ENCODE assay signal across 12 mouse cellular contexts in genomic region chr15:9080206-9080605, GRCm38 (mm10). TPM values are rescaled to one million over a fixed set of nuclear protein-coding genes. Genes with fewer than 3 reads are reported as not detected.
DNase-seq lines count a peak whose midpoint lies in the region; ATAC-seq and TF ChIP-seq lines count a peak whose summit lies in the region.
"Had no signal": no experiment of that assay in that cellular context is flagged by ENCODE, and none has a peak within 500 bp of the region (broad histone marks: within the 10 kb centered on the region; RNA-seq: fewer than 3 reads in every experiment).

No protein-coding gene starts in this region.

- no peak for ATAC-seq in heart, embryonic 13.5 days (ENCODE audit: extremely low read depth, insufficient number of reproducible peaks, low FRiP score, low TSS enrichment)
- ATAC-seq in lung, embryonic 16.5 days (ENCODE audit: low read depth), result peak; percentile 12; the same call in 1 of the 2 replicates
- peak; percentile 24; the same call in 1 of the 2 replicates for ATAC-seq in liver, embryonic 14.5 days (ENCODE audit: insufficient read depth)
- ATAC-seq: inflammation-experienced regulatory T-cells, adult 6 months had no signal

- no peaks in the 10 kb centered on the region for H3K9me3 ChIP-seq in heart, embryonic 13.5 days
- H3K9me3 ChIP-seq in lung, embryonic 16.5 days (ENCODE audit: control insufficient read depth, low read length), result no peaks in the 10 kb centered on the region
- no peaks in the 10 kb centered on the region for H3K9me3 ChIP-seq in liver, embryonic 14.5 days (ENCODE audit: control insufficient read depth, low read length)

- 18% methylated on average over 4 of the region's 4 CpGs for WGBS in heart, embryonic 13.5 days
- WGBS in lung, embryonic 16.5 days, result 36% methylated on average over 4 of the region's 4 CpGs
- 6% methylated on average over 4 of the region's 4 CpGs for WGBS in liver, embryonic 14.5 days (ENCODE audit: insufficient replicate concordance)

- no peak for DNase-seq in heart, postnatal 36 days
- no peak for DNase-seq in lung, postnatal 25 days (ENCODE audit: low spot score)
- no peak for DNase-seq in liver, embryonic 14.5 days (ENCODE audit: low read depth in 3 of 3, low spot score in 3 of 3)
- DNase-seq in yolk sac, embryonic 10.5 days (ENCODE audit: low spot score), result peak; percentile 46
- DNase-seq in MN1 (ENCODE audit: low spot score), result no peak
- no peak for DNase-seq in spleen, adult 12 weeks (ENCODE audit: low spot score)
- DNase-seq: B cell, adult 2 months; cerebellum, adult 9-10 months; midbrain, embryonic 14.5 days had no signal

- peak overlapping the region; percentile 49 for H3K4me2 ChIP-seq in heart, embryonic 13.5 days
- H3K4me2 ChIP-seq in lung, embryonic 16.5 days (ENCODE audit: low read depth, low read length), result no peak overlapping the region
- peak overlapping the region; percentile 95 for H3K4me2 ChIP-seq in liver, embryonic 14.5 days (ENCODE audit: low read depth)

- TF ChIP-seq EP300 in liver, embryonic 14.5 days (IDR thresholded peaks at IDR 0.05; ENCODE audit: low read depth), result peak; percentile 70

- H3K36me3 ChIP-seq in heart, embryonic 13.5 days, result peaks cover 15% of the 10 kb centered on the region
- peaks cover 2% of the 10 kb centered on the region; the same call in 1 of the 2 replicates for H3K36me3 ChIP-seq in lung, embryonic 16.5 days (ENCODE audit: control insufficient read depth, insufficient read depth, low read length)
- H3K36me3 ChIP-seq in liver, embryonic 14.5 days (replicated peaks; ENCODE audit: control insufficient read depth, insufficient read depth, low read depth), result peaks cover 40% of the 10 kb centered on the region

- H3K4me3 ChIP-seq in heart, embryonic 13.5 days, result peak overlapping the region; percentile 14; the same call in 1 of the 2 replicates
- H3K4me3 ChIP-seq in lung, embryonic 16.5 days (ENCODE audit: low read length), result no peak overlapping the region
- peak overlapping the region; percentile 10 to 49; a peak in 2 of 4 replicates for H3K4me3 ChIP-seq in liver, embryonic 14.5 days (ENCODE audit: insufficient read depth in 1 of 2, low read depth in 2 of 2, low read length in 2 of 2)

- H3K9ac ChIP-seq in heart, embryonic 13.5 days, result peak overlapping the region; percentile 40; the same call in 1 of the 2 replicates
- H3K9ac ChIP-seq in lung, embryonic 16.5 days (ENCODE audit: low read length), result no peak overlapping the region
- peak overlapping the region; percentile 69 for H3K9ac ChIP-seq in liver, embryonic 14.5 days (replicated peaks)

- no peaks in the 10 kb centered on the region for H3K27me3 ChIP-seq in heart, embryonic 13.5 days (replicated peaks)
- H3K27me3 ChIP-seq in lung, embryonic 16.5 days (ENCODE audit: control insufficient read depth, insufficient read depth, low read depth, low read length), result no peaks in the 10 kb centered on the region
- H3K27me3 ChIP-seq in liver, embryonic 14.5 days (ENCODE audit: control insufficient read depth, insufficient read depth, low read length), result no peaks in the 10 kb centered on the region

- intact Hi-C loops in heart, postnatal 36 days (cut with DNase I), result no loop called here

- peaks cover 80% of the 10 kb centered on the region for H3K4me1 ChIP-seq in heart, embryonic 13.5 days
- H3K4me1 ChIP-seq in lung, embryonic 16.5 days (replicated peaks; ENCODE audit: control insufficient read depth, insufficient read depth, low read length), result peaks cover 28% of the 10 kb centered on the region
- H3K4me1 ChIP-seq in liver, embryonic 14.5 days (replicated peaks; ENCODE audit: control insufficient read depth in 2 of 2, insufficient read depth in 2 of 2, low read length in 1 of 2), result peaks cover 63 to 69% of the 10 kb centered on the region in 2 experiments

- no peak for TF ChIP-seq CTCF in liver, embryonic 14.5 days (IDR thresholded peaks at IDR 0.05; ENCODE audit: low read depth)

- H3K27ac ChIP-seq in heart, embryonic 13.5 days (replicated peaks), result peak overlapping the region; percentile 98
- H3K27ac ChIP-seq in lung, embryonic 16.5 days (ENCODE audit: low read length), result peak overlapping the region; percentile 77; the same call in 1 of the 2 replicates
- H3K27ac ChIP-seq in liver, embryonic 14.5 days, result peak overlapping the region; percentile 90

RNA-seq across cellular contexts. Expression of gene Nadk2, which starts 9.1 kb away (rescaled TPM):
- polyA plus RNA-seq in heart, embryonic 13.5 days (2015; fragmentation: Nextera tagmentation; extraction: Ambion mirVana), result 45.2 and 48.8 TPM in 2 replicates
- 10 to 100 TPM; 67.0 to 76.8 TPM for total RNA-seq in heart, postnatal 36 days (2021)
- 27.4 and 31.8 TPM in 2 replicates for polyA plus RNA-seq in lung, embryonic 16.5 days (2015; fragmentation: Nextera tagmentation; extraction: Ambion mirVana)
- 53.8 and 96.0 TPM in 2 replicates for polyA plus RNA-seq in liver, embryonic 14.5 days (2012; rRNA removed)
- 113 and 125 TPM in 2 replicates for polyA plus RNA-seq in liver, embryonic 14.5 days (2014; fragmentation: Nextera tagmentation; extraction: Ambion mirVana)
